Mouse (Mus musculus) liver, embryonic 13.5 days (tissue): Measurements from ENCODE around the gene Dock9. TPM values are rescaled to one million over a fixed set of nuclear protein-coding genes. Genes with fewer than 3 reads are reported as not detected.

Experiments used
- ATAC-seq: fragments of 200-750 bp; cut with Nextera tagmentation; 2 replicates; pipeline ENCODE4 v1.8.0; 2017; ENCODE audit warnings: low read depth, mild to moderate bottlenecking, moderate number of reproducible peaks, moderate library complexity
- DNase-seq: peaks from one replicate; pipeline ENCODE4 v3.0.0; 2022
- H3K27ac ChIP-seq: fragments of 300-500 bp; sonication (generic); 2 replicates; pipeline ENCODE4 v1.5.1; 2015; ENCODE audit warnings: moderate library complexity, mild to moderate bottlenecking, inconsistent platforms
- H3K27me3 ChIP-seq: fragments of 300-500 bp; sonication (generic); 2 replicates; pipeline ENCODE4 v1.6.1; 2015; ENCODE audit warnings: mild to moderate bottlenecking, inconsistent platforms
- H3K36me3 ChIP-seq: fragments of 300-500 bp; sonication (generic); 2 replicates; pipeline ENCODE4 v1.6.1; 2015; ENCODE audit warnings: mild to moderate bottlenecking, inconsistent platforms
- H3K4me1 ChIP-seq: fragments of 300-500 bp; sonication (generic); replicated peaks from 2 replicates; pipeline ENCODE4 v1.6.1; 2015; ENCODE audit warnings: inconsistent platforms
- H3K4me2 ChIP-seq: fragments of 300-500 bp; sonication (generic); 2 replicates; pipeline ENCODE4 v1.6.1; 2015; ENCODE audit warnings: inconsistent platforms, mild to moderate bottlenecking, moderate library complexity
- H3K4me3 ChIP-seq: fragments of 300-500 bp; sonication (generic); replicated peaks from 2 replicates; pipeline ENCODE4 v1.5.1; 2015; ENCODE audit warnings: mild to moderate bottlenecking, inconsistent platforms
- H3K9ac ChIP-seq: fragments of 300-500 bp; sonication (generic); 2 replicates; pipeline ENCODE4 v1.6.1; 2015; ENCODE audit warnings: mild to moderate bottlenecking, inconsistent platforms
- H3K9me3 ChIP-seq: fragments of 300-500 bp; sonication (generic); replicated peaks from 2 replicates; pipeline ENCODE4 v1.6.1; 2016; ENCODE audit warnings: inconsistent platforms
- WGBS: fragments of 180-500 bp; shearing (Covaris S2); methylation state at CpG from one replicate; pipeline ENCODE4 v1.1.7; 2015; ENCODE audit not compliant: insufficient replicate concordance; 5-methylcytosine and 5-hydroxymethylcytosine counted together
- polyA plus RNA-seq: library from polyadenylated mRNA; unstranded; fragments of >200 nt; fragmentation: Nextera tagmentation; extraction: Ambion mirVana; gene quantifications from 2 replicates; pipeline ENCODE4 v1.2.1, GENCODE M21; 2015

The Dock9 gene
- polyA plus RNA-seq, 1 experiment from 2014 or later = 0.99 TPM

- H3K27me3 ChIP-seq = no peaks in the 10 kb centered on the region
- peaks cover 16% of the 10 kb centered on the region for H3K4me1 ChIP-seq
- no peak overlapping the region for H3K9ac ChIP-seq
- no peak overlapping the region for H3K4me3 ChIP-seq
- H3K9me3 ChIP-seq = no peaks in the 10 kb centered on the region
- no peaks in the 10 kb centered on the region for H3K36me3 ChIP-seq
- no peak for ATAC-seq
- H3K4me2 ChIP-seq = no peak overlapping the region
- no peak for DNase-seq
- no peak overlapping the region for H3K27ac ChIP-seq
- 51% methylated on average over 7 of the region's 7 CpGs for whole genome bisulfite sequencing
These were observed 84.3 kb downstream of the Dock9 start for GRCm38 (mm10) chr14:121713166-121713829.

GRCm38 (mm10) chr14:121711089-121711826 lies 86.4 kb downstream of the Dock9 start:
- Histone ChIP-seq H3K4me2 (0 out of 2 replicates have a peak overlapping the region, but pooled peaks have one; percentile 3), H3K9me3 (no peaks in the 10 kb centered on the region), H3K27me3 (no peaks in the 10 kb centered on the region), H3K9ac (no peak overlapping the region), H3K36me3 (no peaks in the 10 kb centered on the region), H3K27ac (no peak overlapping the region), H3K4me3 (no peak overlapping the region), H3K4me1 (peaks cover 16% of the 10 kb centered on the region)
- WGBS = 54% methylated on average over 14 of the region's 14 CpGs
- ATAC-seq (peak; percentile 61), DNase-seq (no peak)

- Histone ChIP-seq H3K9me3 (no peaks in the 10 kb centered on the region), H3K27ac (no peak overlapping the region), H3K4me2 (no peak overlapping the region), H3K36me3 (no peaks in the 10 kb centered on the region), H3K4me1 (peaks cover 16% of the 10 kb centered on the region), H3K4me3 (no peak overlapping the region), H3K27me3 (no peaks in the 10 kb centered on the region), H3K9ac (no peak overlapping the region)
- WGBS = 62% methylated on average over 3 of the region's 3 CpGs
- ATAC-seq (no peak), DNase-seq (no peak)
These were observed 87.5 kb downstream of the Dock9 start for GRCm38 (mm10) chr14:121710130-121710529.

GRCm38 (mm10) chr14:121708244-121708643 lies 89.4 kb downstream of the Dock9 start:
- DNase-seq (no peak), ATAC-seq (no peak)
- 39% methylated on average over 2 of the region's 2 CpGs for WGBS
- H3K4me2 ChIP-seq = no peak overlapping the region
- peaks cover 16% of the 10 kb centered on the region for H3K4me1 ChIP-seq
- no peak overlapping the region for H3K27ac ChIP-seq
- H3K27me3 ChIP-seq = no peaks in the 10 kb centered on the region
- H3K36me3 ChIP-seq = no peaks in the 10 kb centered on the region
- H3K4me3 ChIP-seq = no peak overlapping the region
- no peaks in the 10 kb centered on the region for H3K9me3 ChIP-seq
- no peak overlapping the region for H3K9ac ChIP-seq

GRCm38 (mm10) chr14:121706482-121706901 lies 91.1 kb downstream of the Dock9 start:
- H3K4me1 ChIP-seq = peaks cover 7% of the 10 kb centered on the region
- no peak for ATAC-seq
- no peak for DNase-seq
- no peak overlapping the region for H3K4me3 ChIP-seq
- no peaks in the 10 kb centered on the region for H3K36me3 ChIP-seq
- H3K27me3 ChIP-seq = no peaks in the 10 kb centered on the region
- H3K9ac ChIP-seq = no peak overlapping the region
- WGBS = 46% methylated on average over 3 of the region's 3 CpGs
- H3K9me3 ChIP-seq = no peaks in the 10 kb centered on the region
- H3K4me2 ChIP-seq = no peak overlapping the region
- no peak overlapping the region for H3K27ac ChIP-seq

GRCm38 (mm10) chr14:121705644-121706043 lies 92.0 kb downstream of the Dock9 start:
- Histone ChIP-seq H3K27me3 (no peaks in the 10 kb centered on the region), H3K36me3 (no peaks in the 10 kb centered on the region), H3K4me1 (no peaks in the 10 kb centered on the region; the same call in none of the 2 replicates), H3K4me3 (no peak overlapping the region), H3K27ac (no peak overlapping the region), H3K9ac (no peak overlapping the region), H3K9me3 (no peaks in the 10 kb centered on the region), H3K4me2 (no peak overlapping the region)
- ATAC-seq = no peak
- 61% methylated on average over 5 of the region's 5 CpGs for WGBS
- no peak for DNase-seq

- ATAC-seq = no peak
- Histone ChIP-seq H3K4me3 (no peak overlapping the region), H3K9ac (no peak overlapping the region), H3K27ac (no peak overlapping the region), H3K9me3 (no peaks in the 10 kb centered on the region), H3K27me3 (peaks cover 14% of the 10 kb centered on the region), H3K4me2 (no peak overlapping the region), H3K36me3 (no peaks in the 10 kb centered on the region), H3K4me1 (peaks cover 8% of the 10 kb centered on the region; the same call in 1 of the 2 replicates)
- WGBS = 22% methylated on average over 4 of the region's 4 CpGs
- DNase-seq = no peak
These were observed 95.1 kb downstream of the Dock9 start for GRCm38 (mm10) chr14:121702534-121702933.

- no peak for ATAC-seq
- Histone ChIP-seq H3K4me2 (no peak overlapping the region), H3K4me1 (peaks cover 15% of the 10 kb centered on the region; the same call in 1 of the 2 replicates), H3K4me3 (no peak overlapping the region), H3K9me3 (no peaks in the 10 kb centered on the region), H3K27ac (no peak overlapping the region), H3K27me3 (peaks cover 18% of the 10 kb centered on the region), H3K9ac (no peak overlapping the region), H3K36me3 (no peaks in the 10 kb centered on the region)
- no peak for DNase-seq
- 54% methylated on average over 1 of the region's 1 CpGs for WGBS
These were observed 97.6 kb downstream of the Dock9 start for GRCm38 (mm10) chr14:121700013-121700412.

- H3K4me1 ChIP-seq = peaks cover 15% of the 10 kb centered on the region; the same call in 1 of the 2 replicates
- no peaks in the 10 kb centered on the region for H3K9me3 ChIP-seq
- no peaks in the 10 kb centered on the region for H3K36me3 ChIP-seq
- no peak overlapping the region for H3K9ac ChIP-seq
- DNase-seq (no peak), ATAC-seq (no peak)
- peak overlapping the region; percentile 42 for H3K4me2 ChIP-seq
- H3K27me3 ChIP-seq = peaks cover 18% of the 10 kb centered on the region
- no peak overlapping the region for H3K27ac ChIP-seq
- H3K4me3 ChIP-seq = 0 out of 2 replicates have a peak overlapping the region, but pooled peaks have one; percentile 20
- 34% methylated on average over 7 of the region's 7 CpGs for whole genome bisulfite sequencing
These were observed 99.1 kb downstream of the Dock9 start for GRCm38 (mm10) chr14:121698620-121698950.

GRCm38 (mm10) chr14:121697709-121698619 lies 99.7 kb downstream of the Dock9 start:
- Histone ChIP-seq H3K4me3 (peak overlapping the region; percentile 20; the same call in 1 of the 2 replicates), H3K27me3 (peaks cover 18% of the 10 kb centered on the region), H3K4me2 (peak overlapping the region; percentile 42), H3K9me3 (no peaks in the 10 kb centered on the region), H3K4me1 (peaks cover 15% of the 10 kb centered on the region; the same call in 1 of the 2 replicates), H3K36me3 (no peaks in the 10 kb centered on the region), H3K9ac (no peak overlapping the region; the same call in 1 of the 2 replicates), H3K27ac (no peak overlapping the region)
- DNase-seq (no peak), ATAC-seq (0 out of 2 replicates have a peak, but pooled peaks have one; percentile 39)
- WGBS = 9% methylated on average over 23 of the region's 23 CpGs
